10 mouse cellular contexts compared by ENCODE assay signal in genomic region chr10:8955499-8956211, GRCm38 (mm10).
DNase-seq lines count a peak whose midpoint lies in the region; ATAC-seq and TF ChIP-seq lines count a peak whose summit lies in the region.
"Had no signal": no experiment of that assay in that cellular context is flagged by ENCODE, and none has a peak within 500 bp of the region (broad histone marks: within the 10 kb centered on the region; RNA-seq: fewer than 3 reads in every experiment).

No protein-coding gene starts in this region.

- DNase-seq in kidney, postnatal 25 days = no peak
- peak; percentile 80 for DNase-seq in MN1 (ENCODE audit: low spot score)
- DNase-seq in cerebellum, postnatal 14 days = peak; percentile 68 to 81
- peak; percentile 62 for DNase-seq in limb, embryonic 11.5 days (ENCODE audit: low spot score)
- no peak for DNase-seq in lung, adult 2 months
- DNase-seq in left cerebral cortex, adult 2 months (ENCODE audit: extremely low spot score in 1 of 2, low spot score in 2 of 2) = no peak

- peak; percentile 86 for ATAC-seq in kidney, embryonic 16.5 days (ENCODE audit: low FRiP score, low TSS enrichment)
- ATAC-seq in limb, embryonic 11.5 days (ENCODE audit: insufficient number of reproducible peaks, low FRiP score, low TSS enrichment, low read depth) = 0 out of 2 replicates have a peak, but pooled peaks have one; percentile 36
- no peak for ATAC-seq in forebrain, embryonic 12.5 days (ENCODE audit: low FRiP score)

- no peak for TF ChIP-seq CTCF in lung, adult 2 months (IDR thresholded peaks at IDR 0.05; ENCODE audit: insufficient read depth, low read length)
- TF ChIP-seq CTCF in left cerebral cortex, adult 2 months (IDR thresholded peaks at IDR 0.05) = no peak

- no peaks in the 10 kb centered on the region for H3K36me3 ChIP-seq in kidney, embryonic 16.5 days (ENCODE audit: insufficient read depth, low read length)
- no peaks in the 10 kb centered on the region for H3K36me3 ChIP-seq in limb, embryonic 11.5 days (ENCODE audit: control insufficient read depth, insufficient read depth, low read length)
- no peaks in the 10 kb centered on the region for H3K36me3 ChIP-seq in forebrain, embryonic 12.5 days (replicated peaks)
- H3K36me3 ChIP-seq: G1E had no signal

- H3K4me3 ChIP-seq in kidney, embryonic 16.5 days (ENCODE audit: low read length) = no peak overlapping the region
- H3K4me3 ChIP-seq in limb, embryonic 11.5 days (ENCODE audit: low read depth, low read length) = no peak overlapping the region
- no peak overlapping the region for H3K4me3 ChIP-seq in lung, adult 2 months (replicated peaks; ENCODE audit: extremely low read depth, low read depth, low read length)
- no peak overlapping the region for H3K4me3 ChIP-seq in forebrain, embryonic 12.5 days (replicated peaks)
- no peak overlapping the region for H3K4me3 ChIP-seq in left cerebral cortex, adult 2 months
- H3K4me3 ChIP-seq: myocyte had no signal

- peaks cover 2% of the 10 kb centered on the region; the same call in 1 of the 2 replicates for H3K27me3 ChIP-seq in kidney, embryonic 16.5 days (ENCODE audit: insufficient read depth, low read length)
- H3K27me3 ChIP-seq in limb, embryonic 11.5 days (ENCODE audit: control insufficient read depth, insufficient read depth, low read length) = no peaks in the 10 kb centered on the region
- no peaks in the 10 kb centered on the region for H3K27me3 ChIP-seq in forebrain, embryonic 12.5 days

- H3K4me2 ChIP-seq in kidney, embryonic 16.5 days (replicated peaks; ENCODE audit: low read depth, low read length) = no peak overlapping the region
- no peak overlapping the region for H3K4me2 ChIP-seq in limb, embryonic 11.5 days (ENCODE audit: low read depth, severe bottlenecking)
- H3K4me2 ChIP-seq in forebrain, embryonic 12.5 days = no peak overlapping the region

- H3K4me1 ChIP-seq in kidney, embryonic 16.5 days (ENCODE audit: insufficient read depth, low read length) = peaks cover 26% of the 10 kb centered on the region
- peaks cover 8% of the 10 kb centered on the region; the same call in 1 of the 2 replicates for H3K4me1 ChIP-seq in limb, embryonic 11.5 days (ENCODE audit: control insufficient read depth, insufficient read depth, low read length)
- peaks cover 7% of the 10 kb centered on the region for H3K4me1 ChIP-seq in lung, adult 2 months (ENCODE audit: control insufficient read depth, insufficient read depth, low read length)
- peaks cover 6% of the 10 kb centered on the region for H3K4me1 ChIP-seq in forebrain, embryonic 12.5 days

- 16% methylated on average over 6 of the region's 6 CpGs for WGBS in kidney, embryonic 16.5 days
- WGBS in limb, embryonic 11.5 days = 47% methylated on average over 6 of the region's 6 CpGs
- whole genome bisulfite sequencing in lung, adult 2 months = 61% methylated on average over 6 of the region's 6 CpGs
- 68% methylated on average over 6 of the region's 6 CpGs for WGBS in forebrain, embryonic 12.5 days

- H3K27ac ChIP-seq in kidney, embryonic 16.5 days (ENCODE audit: low read length) = 0 out of 2 replicates have a peak overlapping the region, but pooled peaks have one; percentile 10
- no peak overlapping the region for H3K27ac ChIP-seq in limb, embryonic 11.5 days (replicated peaks; ENCODE audit: low read depth, low read length)
- no peak overlapping the region for H3K27ac ChIP-seq in forebrain, embryonic 12.5 days
- H3K27ac ChIP-seq in left cerebral cortex, adult 2 months = no peak overlapping the region

- intact Hi-C loops in left cerebral cortex, adult 2 months (cut with DNase I) = no loop called here

- no peaks in the 10 kb centered on the region for H3K9me3 ChIP-seq in kidney, embryonic 16.5 days (ENCODE audit: low read length)
- H3K9me3 ChIP-seq in limb, embryonic 11.5 days (ENCODE audit: control insufficient read depth, low read length) = no peaks in the 10 kb centered on the region
- H3K9me3 ChIP-seq in forebrain, embryonic 12.5 days = no peaks in the 10 kb centered on the region

- TF ChIP-seq POLR2A in lung, adult 2 months (IDR thresholded peaks at IDR 0.05; ENCODE audit: borderline replicate concordance, extremely low read depth, low read depth, low read length) = no peak

- H3K9ac ChIP-seq in kidney, embryonic 16.5 days (replicated peaks; ENCODE audit: low read length) = no peak overlapping the region
- H3K9ac ChIP-seq in limb, embryonic 11.5 days (ENCODE audit: low read length) = no peak overlapping the region
- H3K9ac ChIP-seq in forebrain, embryonic 12.5 days = no peak overlapping the region

Comparison
In these comparisons a context has a peak if more than half of its experiments do, and no peak if none do; other contexts are left out.
1. DNase-seq: peak in MN1 (single experiment), cerebellum, postnatal 14 days (2 of 2) and limb, embryonic 11.5 days (single experiment); none in kidney, postnatal 25 days (0 of 2), lung, adult 2 months (single experiment) and left cerebral cortex, adult 2 months (0 of 2).